9 mouse cellular contexts compared by ENCODE assay signal in the genomic region with DNA sequence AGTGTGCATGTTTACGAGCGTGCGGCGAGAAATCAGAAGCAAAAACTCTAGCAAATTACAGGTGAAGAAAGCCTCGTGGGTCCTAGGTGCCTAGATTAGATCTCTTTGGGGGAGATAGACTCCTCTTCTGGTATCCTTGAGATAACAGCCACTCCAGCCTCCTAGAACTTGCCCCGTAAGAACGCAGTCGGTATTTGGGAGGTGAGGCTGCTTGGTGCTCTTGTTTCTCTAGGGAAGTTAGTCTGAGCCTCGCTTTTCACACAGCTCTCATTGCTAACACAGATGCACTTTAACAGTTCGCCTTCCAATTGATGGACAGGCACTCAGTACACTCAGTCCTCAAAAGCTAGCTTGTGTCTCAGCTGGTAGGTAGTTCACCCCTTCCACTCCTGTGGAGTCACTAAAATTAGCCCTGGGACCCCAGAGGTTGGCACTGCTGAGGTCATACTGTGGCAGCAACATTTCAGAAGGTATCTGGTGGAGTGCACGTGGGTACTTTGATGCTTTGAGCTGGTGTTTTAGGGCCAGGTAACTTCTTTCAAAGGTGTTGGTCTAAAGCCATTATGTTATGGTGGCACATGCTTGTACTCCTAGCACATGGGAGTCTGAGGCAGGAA. TPM values are rescaled to one million over a fixed set of nuclear protein-coding genes. Genes with fewer than 3 reads are reported as not detected.
A peak's percentile ranks its signal among the peaks of the same experiment; 100 is the strongest.
DNase-seq lines count a peak whose midpoint lies in the region; ATAC-seq lines count a peak whose summit lies in the region.
"Had no signal": no experiment of that assay in that cellular context is flagged by ENCODE, and none has a peak within 500 bp of the region (broad histone marks: within the 10 kb centered on the region; RNA-seq: fewer than 3 reads in every experiment).

No protein-coding gene starts in this region.

- H3K4me3 ChIP-seq in lung, embryonic 16.5 days (ENCODE audit: low read length), result peak overlapping the region; percentile 84
- H3K4me3 ChIP-seq in erythroblast, embryonic 14.5 days (replicated peaks), result peak overlapping the region; percentile 88
- peak overlapping the region; percentile 78 for H3K4me3 ChIP-seq in intestine, embryonic 16.5 days (ENCODE audit: low read length)
- H3K4me3 ChIP-seq in neural tube, embryonic 15.5 days (replicated peaks), result peak overlapping the region; percentile 80

- H3K36me3 ChIP-seq in lung, embryonic 16.5 days (ENCODE audit: control insufficient read depth, insufficient read depth, low read length), result no peaks in the 10 kb centered on the region
- peaks cover 53% of the 10 kb centered on the region for H3K36me3 ChIP-seq in erythroblast, embryonic 14.5 days (ENCODE audit: control insufficient read depth)
- H3K36me3 ChIP-seq in intestine, embryonic 16.5 days (ENCODE audit: control insufficient read depth, insufficient read depth, low read length), result no peaks in the 10 kb centered on the region
- no peaks in the 10 kb centered on the region for H3K36me3 ChIP-seq in neural tube, embryonic 15.5 days

- peak overlapping the region; percentile 97 for H3K4me2 ChIP-seq in lung, embryonic 16.5 days (ENCODE audit: low read depth, low read length)
- peak overlapping the region; percentile 86 for H3K4me2 ChIP-seq in intestine, embryonic 16.5 days (ENCODE audit: low read depth, low read length)
- H3K4me2 ChIP-seq in neural tube, embryonic 15.5 days, result peak overlapping the region; percentile 100

- no peak for DNase-seq in lung, postnatal 36 days
- DNase-seq in frontal cortex, postnatal 14 days (ENCODE audit: low spot score in 2 of 2), result no peak
- DNase-seq in thymus, postnatal 4 days, result no peak
- no peak for DNase-seq in right cerebral cortex, postnatal 14 days

- ATAC-seq in lung, embryonic 16.5 days (ENCODE audit: low read depth), result no peak
- no peak for ATAC-seq in intestine, embryonic 16.5 days
- no peak for ATAC-seq in neural tube, embryonic 15.5 days (ENCODE audit: low FRiP score)

- H3K4me1 ChIP-seq in lung, embryonic 16.5 days (replicated peaks; ENCODE audit: control insufficient read depth, insufficient read depth, low read length), result peaks cover 37% of the 10 kb centered on the region
- H3K4me1 ChIP-seq in erythroblast, embryonic 14.5 days (ENCODE audit: control insufficient read depth), result peaks cover 80% of the 10 kb centered on the region
- peaks cover 53% of the 10 kb centered on the region for H3K4me1 ChIP-seq in intestine, embryonic 16.5 days (ENCODE audit: control insufficient read depth, insufficient read depth, low read length)
- H3K4me1 ChIP-seq in neural tube, embryonic 15.5 days, result peaks cover 47% of the 10 kb centered on the region

- peak overlapping the region; percentile 79 for H3K9ac ChIP-seq in lung, embryonic 16.5 days (ENCODE audit: low read length)
- peak overlapping the region; percentile 86 for H3K9ac ChIP-seq in intestine, embryonic 16.5 days (ENCODE audit: low read depth, low read length)
- peak overlapping the region; percentile 52 for H3K9ac ChIP-seq in neural tube, embryonic 15.5 days (replicated peaks)

- no peak overlapping the region for H3K27ac ChIP-seq in lung, embryonic 16.5 days (ENCODE audit: low read length)
- peak overlapping the region; percentile 96 for H3K27ac ChIP-seq in intestine, embryonic 16.5 days (ENCODE audit: low read length)
- H3K27ac ChIP-seq in neural tube, embryonic 15.5 days (replicated peaks), result no peak overlapping the region

- H3K9me3 ChIP-seq in lung, embryonic 16.5 days (ENCODE audit: control insufficient read depth, low read length), result no peaks in the 10 kb centered on the region
- H3K9me3 ChIP-seq in erythroblast, embryonic 14.5 days (ENCODE audit: control insufficient read depth, low read length), result no peaks in the 10 kb centered on the region
- no peaks in the 10 kb centered on the region for H3K9me3 ChIP-seq in intestine, embryonic 16.5 days (ENCODE audit: control insufficient read depth, low read length)
- no peaks in the 10 kb centered on the region for H3K9me3 ChIP-seq in neural tube, embryonic 15.5 days (replicated peaks)

- WGBS in lung, embryonic 16.5 days, result 13% methylated on average over 11 of the region's 11 CpGs
- 13% methylated on average over 11 of the region's 11 CpGs for WGBS in intestine, embryonic 16.5 days
- WGBS in neural tube, embryonic 15.5 days, result 24% methylated on average over 11 of the region's 11 CpGs

- no peaks in the 10 kb centered on the region for H3K27me3 ChIP-seq in lung, embryonic 16.5 days (ENCODE audit: control insufficient read depth, insufficient read depth, low read depth, low read length)
- no peaks in the 10 kb centered on the region for H3K27me3 ChIP-seq in erythroblast, embryonic 14.5 days (ENCODE audit: control insufficient read depth)
- no peaks in the 10 kb centered on the region for H3K27me3 ChIP-seq in intestine, embryonic 16.5 days (replicated peaks; ENCODE audit: control insufficient read depth, insufficient read depth, low read length)
- no peaks in the 10 kb centered on the region for H3K27me3 ChIP-seq in neural tube, embryonic 15.5 days (replicated peaks)

RNA-seq across cellular contexts. Expression of gene Mafk, which starts 1.0 kb away (rescaled TPM):
- polyA plus RNA-seq in lung, embryonic 16.5 days (2015; fragmentation: Nextera tagmentation; extraction: Ambion mirVana), result 15.3 and 16.3 TPM in 2 replicates
- polyA plus RNA-seq in erythroblast, embryonic 14.5 days (2012), result 20.0 and 22.5 TPM in 2 replicates
- 25.0 and 25.2 TPM in 2 replicates for polyA plus RNA-seq in intestine, embryonic 16.5 days (2015; fragmentation: Nextera tagmentation; extraction: Ambion mirVana)
- 10.8 and 14.2 TPM in 2 replicates for polyA plus RNA-seq in neural tube, embryonic 15.5 days (2015; fragmentation: Nextera tagmentation; extraction: Ambion mirVana)

RNA-seq across cellular contexts. Expression of gene Ints1, which starts 16.8 kb away (rescaled TPM):
- 21.9 and 24.6 TPM in 2 replicates for polyA plus RNA-seq in lung, embryonic 16.5 days (2015; fragmentation: Nextera tagmentation; extraction: Ambion mirVana)
- polyA plus RNA-seq in erythroblast, embryonic 14.5 days (2012), result 12.9 and 18.1 TPM in 2 replicates
- polyA plus RNA-seq in intestine, embryonic 16.5 days (2015; fragmentation: Nextera tagmentation; extraction: Ambion mirVana), result 18.8 and 18.9 TPM in 2 replicates
- 25.6 and 29.0 TPM in 2 replicates for polyA plus RNA-seq in neural tube, embryonic 15.5 days (2015; fragmentation: Nextera tagmentation; extraction: Ambion mirVana)

RNA-seq across cellular contexts. Expression of gene Tmem184a, which starts 27.4 kb away (rescaled TPM):
- polyA plus RNA-seq in lung, embryonic 16.5 days (2015; fragmentation: Nextera tagmentation; extraction: Ambion mirVana), result 13.9 and 14.6 TPM in 2 replicates
- 36.6 and 77.7 TPM in 2 replicates for polyA plus RNA-seq in erythroblast, embryonic 14.5 days (2012)
- polyA plus RNA-seq in intestine, embryonic 16.5 days (2015; fragmentation: Nextera tagmentation; extraction: Ambion mirVana), result 120 and 151 TPM in 2 replicates
- 0.20 and 1.7 TPM in 2 replicates for polyA plus RNA-seq in neural tube, embryonic 15.5 days (2015; fragmentation: Nextera tagmentation; extraction: Ambion mirVana)

RNA-seq across cellular contexts. Expression of gene Gm26938, which starts 33.9 kb away (rescaled TPM):
- not detected in 2 replicates for polyA plus RNA-seq in lung, embryonic 16.5 days (2015; fragmentation: Nextera tagmentation; extraction: Ambion mirVana)
- not detected in 2 replicates for polyA plus RNA-seq in erythroblast, embryonic 14.5 days (2012)
- not detected in 2 replicates for polyA plus RNA-seq in intestine, embryonic 16.5 days (2015; fragmentation: Nextera tagmentation; extraction: Ambion mirVana)
- polyA plus RNA-seq in neural tube, embryonic 15.5 days (2015; fragmentation: Nextera tagmentation; extraction: Ambion mirVana), result not detected in 2 replicates
- polyA plus RNA-seq: brain, embryonic 14.5 days had no signal

RNA-seq across cellular contexts. Expression of gene Psmg3, which starts 34.4 kb away (rescaled TPM):
- polyA plus RNA-seq in lung, embryonic 16.5 days (2015; fragmentation: Nextera tagmentation; extraction: Ambion mirVana), result 69.5 and 75.9 TPM in 2 replicates
- 2.7 TPM in 2 replicates for polyA plus RNA-seq in erythroblast, embryonic 14.5 days (2012)
- 67.6 and 80.3 TPM in 2 replicates for polyA plus RNA-seq in intestine, embryonic 16.5 days (2015; fragmentation: Nextera tagmentation; extraction: Ambion mirVana)
- 72.1 and 76.3 TPM in 2 replicates for polyA plus RNA-seq in neural tube, embryonic 15.5 days (2015; fragmentation: Nextera tagmentation; extraction: Ambion mirVana)
